In the genomic region with DNA sequence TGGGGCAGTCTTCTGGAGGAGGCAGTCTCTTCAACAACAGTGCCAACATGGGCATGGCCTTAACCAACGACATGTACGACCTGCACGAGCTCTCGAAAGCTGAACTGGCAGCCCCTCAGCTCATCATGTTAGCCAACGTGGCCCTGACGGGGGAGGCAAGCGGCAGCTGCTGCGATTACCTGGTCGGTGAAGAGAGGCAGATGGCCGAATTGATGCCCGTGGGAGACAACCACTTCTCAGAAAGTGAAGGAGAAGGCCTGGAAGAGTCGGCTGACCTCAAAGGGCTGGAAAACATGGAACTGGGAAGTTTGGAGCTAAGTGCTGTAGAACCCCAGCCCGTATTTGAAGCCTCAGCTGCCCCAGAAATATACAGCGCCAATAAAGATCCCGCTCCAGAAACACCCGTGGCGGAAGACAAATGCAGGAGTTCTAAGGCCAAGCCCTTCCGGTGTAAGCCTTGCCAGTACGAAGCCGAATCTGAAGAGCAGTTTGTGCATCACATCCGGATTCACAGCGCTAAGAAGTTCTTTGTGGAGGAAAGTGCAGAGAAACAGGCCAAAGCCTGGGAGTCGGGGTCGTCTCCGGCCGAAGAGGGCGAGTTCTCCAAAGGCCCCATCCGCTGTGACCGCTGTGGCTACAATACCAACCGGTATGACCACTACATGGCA, we compare ENCODE assay signal across 1 mouse cellular context.
TF ChIP-seq lines count a peak whose summit lies in the region.

No protein-coding gene starts in this region.

TF ChIP-seq in CH12.LX, 34 proteins besides CTCF, POLR2A, EP300 and RAD21:
- TF ChIP-seq TCF12 (IDR thresholded peaks at IDR 0.05; ENCODE audit: low read depth, low read length) (no peak), HCFC1 (IDR thresholded peaks at IDR 0.05; ENCODE audit: low read depth, low read length) (no peak), ZMIZ1 (IDR thresholded peaks at IDR 0.05; ENCODE audit: low read depth, low read length) (no peak)
